Mouse (Mus musculus): ENCODE results near the gene Themis. TPM values are rescaled to one million over a fixed set of nuclear protein-coding genes. Genes with fewer than 3 reads are reported as not detected.
A peak's percentile ranks its signal among the peaks of the same experiment; 100 is the strongest.

Gene Themis
- not detected in 2 replicates for polyA plus RNA-seq (2015; fragmentation: Nextera tagmentation; extraction: Ambion mirVana)

GRCm38 (mm10) chr10:28668261-28668660 lies at the start of gene Themis:
Themis (plus strand) TSS chr10:28668360.
- 67% methylated on average over 5 of the region's 5 CpGs for WGBS
- no peak within 1 kb of the TSS for H3K4me2 ChIP-seq (replicated peaks)
- no peaks in the 10 kb centered on the region for H3K9me3 ChIP-seq
- no peaks in the 10 kb centered on the region for H3K4me1 ChIP-seq (replicated peaks)
- H3K27ac ChIP-seq = no peak within 1 kb of the TSS
- no peak within 1 kb of the TSS for H3K9ac ChIP-seq (replicated peaks)
- no peaks in the 10 kb centered on the region for H3K36me3 ChIP-seq
- ATAC-seq = no peak
- no peak within 1 kb of the TSS for H3K4me3 ChIP-seq (replicated peaks)
- H3K27me3 ChIP-seq = no peaks in the 10 kb centered on the region

GRCm38 (mm10) chr10:28619415-28619814 lies 48.7 kb upstream of the Themis start:
- Histone ChIP-seq H3K27ac (no peak overlapping the region), H3K4me3 (replicated peaks) (no peak overlapping the region), H3K4me1 (replicated peaks) (no peaks in the 10 kb centered on the region), H3K4me2 (replicated peaks) (no peak overlapping the region), H3K36me3 (no peaks in the 10 kb centered on the region), H3K9me3 (no peaks in the 10 kb centered on the region), H3K27me3 (no peaks in the 10 kb centered on the region), H3K9ac (replicated peaks) (no peak overlapping the region)
- WGBS = 80% methylated on average over 1 of the region's 1 CpGs
- ATAC-seq = no peak

GRCm38 (mm10) chr10:28636096-28636495 lies 32.1 kb upstream of the Themis start:
- H3K4me2 ChIP-seq (replicated peaks) = no peak overlapping the region
- H3K9me3 ChIP-seq = no peaks in the 10 kb centered on the region
- H3K9ac ChIP-seq (replicated peaks) = no peak overlapping the region
- H3K4me1 ChIP-seq (replicated peaks) = no peaks in the 10 kb centered on the region
- H3K4me3 ChIP-seq (replicated peaks) = no peak overlapping the region
- no peak overlapping the region for H3K27ac ChIP-seq
- no peaks in the 10 kb centered on the region for H3K27me3 ChIP-seq
- H3K36me3 ChIP-seq = no peaks in the 10 kb centered on the region
- ATAC-seq = no peak

- H3K27me3 ChIP-seq = no peaks in the 10 kb centered on the region
- ATAC-seq = no peak
- no peaks in the 10 kb centered on the region for H3K9me3 ChIP-seq
- H3K36me3 ChIP-seq = no peaks in the 10 kb centered on the region
- no peak overlapping the region for H3K4me3 ChIP-seq (replicated peaks)
- 87% methylated on average over 2 of the region's 2 CpGs for WGBS
- H3K9ac ChIP-seq (replicated peaks) = no peak overlapping the region
- no peaks in the 10 kb centered on the region for H3K4me1 ChIP-seq (replicated peaks)
- no peak overlapping the region for H3K4me2 ChIP-seq (replicated peaks)
- H3K27ac ChIP-seq = no peak overlapping the region
These were observed 26.3 kb upstream of the Themis start for GRCm38 (mm10) chr10:28641887-28642286.

- 87% methylated on average over 2 of the region's 2 CpGs for WGBS
- H3K27me3 ChIP-seq = no peaks in the 10 kb centered on the region
These were observed 20.3 kb upstream of the Themis start for GRCm38 (mm10) chr10:28647855-28648254.

GRCm38 (mm10) chr10:28649109-28649899 lies 18.9 kb upstream of the Themis start:
- Histone ChIP-seq H3K4me2 (replicated peaks) (no peak overlapping the region), H3K27ac (no peak overlapping the region), H3K4me3 (replicated peaks) (no peak overlapping the region), H3K4me1 (replicated peaks) (no peaks in the 10 kb centered on the region), H3K9ac (replicated peaks) (no peak overlapping the region), H3K27me3 (no peaks in the 10 kb centered on the region), H3K36me3 (no peaks in the 10 kb centered on the region), H3K9me3 (no peaks in the 10 kb centered on the region)
- ATAC-seq = 0 out of 2 replicates have a peak, but pooled peaks have one; percentile 24
- 73% methylated on average over 6 of the region's 6 CpGs for WGBS

More at GRCm38 (mm10) chr10:28647855-28648254, 20.3 kb upstream of the Themis start:
- ATAC-seq = no peak
- Histone ChIP-seq H3K4me1 (replicated peaks) (no peaks in the 10 kb centered on the region), H3K9ac (replicated peaks) (no peak overlapping the region), H3K9me3 (no peaks in the 10 kb centered on the region), H3K27ac (no peak overlapping the region), H3K4me3 (replicated peaks) (no peak overlapping the region), H3K36me3 (no peaks in the 10 kb centered on the region), H3K4me2 (replicated peaks) (no peak overlapping the region)

GRCm38 (mm10) chr10:28649900-28650160 lies 18.3 kb upstream of the Themis start:
- Histone ChIP-seq H3K4me2 (replicated peaks) (no peak overlapping the region), H3K9ac (replicated peaks) (no peak overlapping the region), H3K36me3 (no peaks in the 10 kb centered on the region), H3K4me3 (replicated peaks) (no peak overlapping the region), H3K9me3 (no peaks in the 10 kb centered on the region), H3K27me3 (no peaks in the 10 kb centered on the region), H3K27ac (no peak overlapping the region), H3K4me1 (replicated peaks) (no peaks in the 10 kb centered on the region)
- no peak for ATAC-seq
- WGBS = 19% methylated on average over 1 of the region's 1 CpGs

GRCm38 (mm10) chr10:28651910-28652309 lies 16.2 kb upstream of the Themis start:
- H3K9ac ChIP-seq (replicated peaks) = no peak overlapping the region
- ATAC-seq = no peak
- 89% methylated on average over 2 of the region's 2 CpGs for WGBS
- H3K4me2 ChIP-seq (replicated peaks) = no peak overlapping the region
- no peaks in the 10 kb centered on the region for H3K4me1 ChIP-seq (replicated peaks)
- no peaks in the 10 kb centered on the region for H3K9me3 ChIP-seq
- no peak overlapping the region for H3K4me3 ChIP-seq (replicated peaks)
- no peaks in the 10 kb centered on the region for H3K27me3 ChIP-seq
- no peak overlapping the region for H3K27ac ChIP-seq
- no peaks in the 10 kb centered on the region for H3K36me3 ChIP-seq

GRCm38 (mm10) chr10:28654733-28655132 lies 13.4 kb upstream of the Themis start:
- ATAC-seq = no peak
- H3K9ac ChIP-seq (replicated peaks) = no peak overlapping the region
- no peaks in the 10 kb centered on the region for H3K4me1 ChIP-seq (replicated peaks)
- H3K4me2 ChIP-seq (replicated peaks) = no peak overlapping the region
- no peak overlapping the region for H3K27ac ChIP-seq
- H3K4me3 ChIP-seq (replicated peaks) = no peak overlapping the region
- H3K9me3 ChIP-seq = no peaks in the 10 kb centered on the region
- no peaks in the 10 kb centered on the region for H3K36me3 ChIP-seq
- H3K27me3 ChIP-seq = no peaks in the 10 kb centered on the region

GRCm38 (mm10) chr10:28665141-28665540 lies 3.0 kb upstream of the Themis start:
- 53% methylated on average over 6 of the region's 6 CpGs for WGBS
- Histone ChIP-seq H3K4me1 (replicated peaks) (no peaks in the 10 kb centered on the region), H3K9me3 (no peaks in the 10 kb centered on the region), H3K4me3 (replicated peaks) (no peak overlapping the region), H3K4me2 (replicated peaks) (no peak overlapping the region), H3K27ac (no peak overlapping the region), H3K27me3 (no peaks in the 10 kb centered on the region), H3K36me3 (no peaks in the 10 kb centered on the region), H3K9ac (replicated peaks) (no peak overlapping the region)
- ATAC-seq = no peak

GRCm38 (mm10) chr10:28673931-28674330 lies 5.8 kb downstream of the Themis start:
- no peak overlapping the region for H3K4me3 ChIP-seq (replicated peaks)
- no peaks in the 10 kb centered on the region for H3K36me3 ChIP-seq
- no peaks in the 10 kb centered on the region for H3K4me1 ChIP-seq (replicated peaks)
- no peak overlapping the region for H3K4me2 ChIP-seq (replicated peaks)
- no peaks in the 10 kb centered on the region for H3K27me3 ChIP-seq
- H3K9ac ChIP-seq (replicated peaks) = no peak overlapping the region
- H3K27ac ChIP-seq = no peak overlapping the region
- WGBS = 88% methylated on average over 3 of the region's 3 CpGs
- no peaks in the 10 kb centered on the region for H3K9me3 ChIP-seq
- no peak for ATAC-seq

GRCm38 (mm10) chr10:28675337-28675736 lies 7.2 kb downstream of the Themis start:
- ATAC-seq = no peak
- H3K4me3 ChIP-seq (replicated peaks) = no peak overlapping the region
- no peak overlapping the region for H3K27ac ChIP-seq
- no peak overlapping the region for H3K9ac ChIP-seq (replicated peaks)
- H3K9me3 ChIP-seq = no peaks in the 10 kb centered on the region
- no peaks in the 10 kb centered on the region for H3K4me1 ChIP-seq (replicated peaks)
- H3K27me3 ChIP-seq = no peaks in the 10 kb centered on the region
- H3K4me2 ChIP-seq (replicated peaks) = no peak overlapping the region
- no peaks in the 10 kb centered on the region for H3K36me3 ChIP-seq
- 87% methylated on average over 2 of the region's 2 CpGs for WGBS

GRCm38 (mm10) chr10:28694981-28695380 lies 26.8 kb downstream of the Themis start:
- no peaks in the 10 kb centered on the region for H3K4me1 ChIP-seq (replicated peaks)
- H3K9me3 ChIP-seq = no peaks in the 10 kb centered on the region
- no peaks in the 10 kb centered on the region for H3K36me3 ChIP-seq
- ATAC-seq = no peak
- no peak overlapping the region for H3K9ac ChIP-seq (replicated peaks)
- no peaks in the 10 kb centered on the region for H3K27me3 ChIP-seq
- H3K4me3 ChIP-seq (replicated peaks) = no peak overlapping the region
- no peak overlapping the region for H3K27ac ChIP-seq
- WGBS = 92% methylated on average over 6 of the region's 6 CpGs
- H3K4me2 ChIP-seq (replicated peaks) = no peak overlapping the region

Measured in midbrain, embryonic 13.5 days (tissue).